10 mouse cellular contexts compared by ENCODE assay signal in the genomic region with DNA sequence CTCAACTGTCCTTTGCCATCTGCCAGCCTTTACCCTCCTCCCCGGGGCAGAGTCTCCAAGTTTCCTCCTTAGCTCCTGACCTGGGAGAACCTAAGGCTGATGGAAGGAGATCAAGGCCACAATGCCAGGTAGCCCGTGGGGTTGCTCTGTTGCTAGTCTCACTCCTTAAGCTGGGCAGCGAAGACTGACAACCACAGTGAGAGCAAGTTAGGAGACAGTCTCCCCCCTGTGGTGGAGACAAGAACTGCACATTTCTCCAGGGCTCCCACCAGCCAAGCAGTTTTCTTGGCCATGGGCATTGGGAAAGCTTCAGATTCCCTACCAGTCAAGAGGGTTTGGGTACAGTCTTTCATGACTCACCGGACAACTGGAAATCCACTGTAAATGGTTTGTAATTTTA. TPM values are rescaled to one million over a fixed set of nuclear protein-coding genes. Genes with fewer than 3 reads are reported as not detected.
DNase-seq lines count a peak whose midpoint lies in the region; ATAC-seq and TF ChIP-seq lines count a peak whose summit lies in the region.
"Had no signal": no experiment of that assay in that cellular context is flagged by ENCODE, and none has a peak within 500 bp of the region (broad histone marks: within the 10 kb centered on the region; RNA-seq: fewer than 3 reads in every experiment).

No protein-coding gene starts in this region.

- WGBS in intestine, postnatal 0 days: 53% methylated on average over 4 of the region's 4 CpGs
- WGBS in intestine, embryonic 16.5 days: 39% methylated on average over 4 of the region's 4 CpGs
- 49% methylated on average over 4 of the region's 4 CpGs for WGBS in embryonic facial prominence, embryonic 11.5 days
- WGBS in limb, embryonic 11.5 days: 47% methylated on average over 4 of the region's 4 CpGs

- peak; percentile 55 to 78 for DNase-seq in adrenal gland, postnatal 36 days
- peak; percentile 83 for DNase-seq in embryonic facial prominence, embryonic 11.5 days (ENCODE audit: low spot score)
- DNase-seq in hindlimb bud, embryonic 11.5 days (ENCODE audit: extremely low spot score, low read depth, low spot score): peak; percentile 47
- peak; percentile 86 for DNase-seq in limb, embryonic 11.5 days (ENCODE audit: low spot score)
- DNase-seq in natural killer cell, adult 2 months (ENCODE audit: low spot score in 2 of 2): peak; percentile 49 to 61
- peak; percentile 36 for DNase-seq in testis, postnatal 14 days (ENCODE audit: low spot score)

- no peaks in the 10 kb centered on the region for H3K27me3 ChIP-seq in intestine, postnatal 0 days (replicated peaks; ENCODE audit: control insufficient read depth, insufficient read depth, low read length)
- H3K27me3 ChIP-seq in intestine, embryonic 16.5 days (replicated peaks; ENCODE audit: control insufficient read depth, insufficient read depth, low read length): no peaks in the 10 kb centered on the region
- H3K27me3 ChIP-seq in embryonic facial prominence, embryonic 11.5 days (ENCODE audit: control insufficient read depth, insufficient read depth, low read length): no peaks in the 10 kb centered on the region
- H3K27me3 ChIP-seq in limb, embryonic 11.5 days (ENCODE audit: control insufficient read depth, insufficient read depth, low read length): no peaks in the 10 kb centered on the region
- H3K27me3 ChIP-seq: embryonic facial prominence, embryonic 15.5 days; stomach, embryonic 15.5 days had no signal

- H3K4me3 ChIP-seq in intestine, postnatal 0 days (ENCODE audit: low read depth, low read length): no peak overlapping the region
- no peak overlapping the region for H3K4me3 ChIP-seq in intestine, embryonic 16.5 days (ENCODE audit: low read length)
- H3K4me3 ChIP-seq in embryonic facial prominence, embryonic 11.5 days (ENCODE audit: low read depth, low read length): no peak overlapping the region
- no peak overlapping the region for H3K4me3 ChIP-seq in limb, embryonic 11.5 days (ENCODE audit: low read depth, low read length)
- H3K4me3 ChIP-seq: embryonic facial prominence, embryonic 15.5 days; stomach, embryonic 15.5 days had no signal

- no peaks in the 10 kb centered on the region for H3K4me1 ChIP-seq in intestine, postnatal 0 days (replicated peaks; ENCODE audit: control insufficient read depth, insufficient read depth, low read length)
- H3K4me1 ChIP-seq in intestine, embryonic 16.5 days (ENCODE audit: control insufficient read depth, insufficient read depth, low read length): no peaks in the 10 kb centered on the region
- no peaks in the 10 kb centered on the region for H3K4me1 ChIP-seq in embryonic facial prominence, embryonic 11.5 days (ENCODE audit: control insufficient read depth, insufficient read depth, low read length)
- H3K4me1 ChIP-seq in limb, embryonic 11.5 days (ENCODE audit: control insufficient read depth, insufficient read depth, low read length): no peaks in the 10 kb centered on the region
- H3K4me1 ChIP-seq: embryonic facial prominence, embryonic 15.5 days; stomach, embryonic 15.5 days had no signal

- TF ChIP-seq CTCF in intestine, postnatal 0 days (IDR thresholded peaks at IDR 0.05; ENCODE audit: low read depth): peak; percentile 92

- H3K36me3 ChIP-seq in intestine, postnatal 0 days (ENCODE audit: control insufficient read depth, insufficient read depth): no peaks in the 10 kb centered on the region
- H3K36me3 ChIP-seq in intestine, embryonic 16.5 days (ENCODE audit: control insufficient read depth, insufficient read depth, low read length): no peaks in the 10 kb centered on the region
- no peaks in the 10 kb centered on the region for H3K36me3 ChIP-seq in embryonic facial prominence, embryonic 11.5 days (replicated peaks; ENCODE audit: control insufficient read depth, insufficient read depth, low read depth, low read length)
- H3K36me3 ChIP-seq in limb, embryonic 11.5 days (ENCODE audit: control insufficient read depth, insufficient read depth, low read length): no peaks in the 10 kb centered on the region
- H3K36me3 ChIP-seq: embryonic facial prominence, embryonic 15.5 days; stomach, embryonic 15.5 days had no signal

- no peak overlapping the region for H3K9ac ChIP-seq in intestine, postnatal 0 days (ENCODE audit: low read depth, low read length)
- H3K9ac ChIP-seq in intestine, embryonic 16.5 days (ENCODE audit: low read depth, low read length): no peak overlapping the region
- H3K9ac ChIP-seq in embryonic facial prominence, embryonic 11.5 days (replicated peaks; ENCODE audit: low read length): no peak overlapping the region
- no peak overlapping the region for H3K9ac ChIP-seq in limb, embryonic 11.5 days (ENCODE audit: low read length)
- H3K9ac ChIP-seq: embryonic facial prominence, embryonic 15.5 days; stomach, embryonic 15.5 days had no signal

- ATAC-seq in intestine, postnatal 0 days: peak; percentile 31; the same call in 1 of the 2 replicates
- ATAC-seq in intestine, embryonic 16.5 days: no peak
- no peak for ATAC-seq in embryonic facial prominence, embryonic 11.5 days (replicated peaks; ENCODE audit: insufficient number of reproducible peaks, low FRiP score, low TSS enrichment, low read depth)
- no peak for ATAC-seq in limb, embryonic 11.5 days (ENCODE audit: insufficient number of reproducible peaks, low FRiP score, low TSS enrichment, low read depth)

- no peaks in the 10 kb centered on the region for H3K9me3 ChIP-seq in intestine, postnatal 0 days (ENCODE audit: control insufficient read depth)
- H3K9me3 ChIP-seq in intestine, embryonic 16.5 days (ENCODE audit: control insufficient read depth, low read length): no peaks in the 10 kb centered on the region
- H3K9me3 ChIP-seq in embryonic facial prominence, embryonic 11.5 days (replicated peaks; ENCODE audit: control insufficient read depth, low read length): no peaks in the 10 kb centered on the region
- no peaks in the 10 kb centered on the region for H3K9me3 ChIP-seq in limb, embryonic 11.5 days (ENCODE audit: control insufficient read depth, low read length)
- H3K9me3 ChIP-seq: embryonic facial prominence, embryonic 15.5 days; stomach, embryonic 15.5 days had no signal

- no peak overlapping the region for H3K27ac ChIP-seq in intestine, postnatal 0 days (ENCODE audit: low read depth, low read length)
- H3K27ac ChIP-seq in intestine, embryonic 16.5 days (ENCODE audit: low read length): no peak overlapping the region
- no peak overlapping the region for H3K27ac ChIP-seq in embryonic facial prominence, embryonic 11.5 days (replicated peaks; ENCODE audit: low read depth, low read length)
- H3K27ac ChIP-seq in limb, embryonic 11.5 days (replicated peaks; ENCODE audit: low read depth, low read length): no peak overlapping the region
- H3K27ac ChIP-seq: embryonic facial prominence, embryonic 15.5 days; stomach, embryonic 15.5 days had no signal

- H3K4me2 ChIP-seq in intestine, postnatal 0 days (replicated peaks; ENCODE audit: low read depth): no peak overlapping the region
- H3K4me2 ChIP-seq in intestine, embryonic 16.5 days (ENCODE audit: low read depth, low read length): no peak overlapping the region
- no peak overlapping the region for H3K4me2 ChIP-seq in embryonic facial prominence, embryonic 11.5 days (ENCODE audit: low read depth, low read length)
- H3K4me2 ChIP-seq in limb, embryonic 11.5 days (ENCODE audit: low read depth, severe bottlenecking): no peak overlapping the region
- H3K4me2 ChIP-seq: embryonic facial prominence, embryonic 15.5 days; stomach, embryonic 15.5 days had no signal

RNA-seq across cellular contexts. Expression of a gene that starts 7.2 kb away (rescaled TPM):
- polyA plus RNA-seq in intestine, postnatal 0 days (2015; fragmentation: Nextera tagmentation; extraction: Ambion mirVana): not detected in 2 replicates
- polyA plus RNA-seq in intestine, embryonic 16.5 days (2015; fragmentation: Nextera tagmentation; extraction: Ambion mirVana): not detected in 2 replicates
- not detected for total RNA-seq in adrenal gland, postnatal 36 days (2021)
- not detected in 2 replicates for polyA plus RNA-seq in embryonic facial prominence, embryonic 11.5 days (2014; fragmentation: Nextera tagmentation; extraction: Ambion mirVana)
- not detected in 2 replicates for polyA plus RNA-seq in limb, embryonic 11.5 days (2014; fragmentation: Nextera tagmentation; extraction: Ambion mirVana)
- polyA plus RNA-seq: embryonic facial prominence, embryonic 15.5 days; stomach, embryonic 15.5 days had no signal

RNA-seq across cellular contexts. Expression of a gene that starts 16.5 kb away (rescaled TPM):
- 5.7 and 6.9 TPM in 2 replicates for polyA plus RNA-seq in intestine, postnatal 0 days (2015; fragmentation: Nextera tagmentation; extraction: Ambion mirVana)
- 7.2 and 7.5 TPM in 2 replicates for polyA plus RNA-seq in intestine, embryonic 16.5 days (2015; fragmentation: Nextera tagmentation; extraction: Ambion mirVana)
- total RNA-seq in adrenal gland, postnatal 36 days (2021): 10 to 100 TPM; 13.9 to 14.9 TPM
- 11.9 and 12.6 TPM in 2 replicates for polyA plus RNA-seq in embryonic facial prominence, embryonic 11.5 days (2014; fragmentation: Nextera tagmentation; extraction: Ambion mirVana)
- 10.3 and 10.9 TPM in 2 replicates for polyA plus RNA-seq in limb, embryonic 11.5 days (2014; fragmentation: Nextera tagmentation; extraction: Ambion mirVana)

RNA-seq across cellular contexts. Expression of a gene that starts 49.3 kb away (rescaled TPM):
- 6.2 and 6.8 TPM in 2 replicates for polyA plus RNA-seq in intestine, postnatal 0 days (2015; fragmentation: Nextera tagmentation; extraction: Ambion mirVana)
- 11.4 and 11.9 TPM in 2 replicates for polyA plus RNA-seq in intestine, embryonic 16.5 days (2015; fragmentation: Nextera tagmentation; extraction: Ambion mirVana)
- 1 to 10 TPM; 5.3 to 9.6 TPM for total RNA-seq in adrenal gland, postnatal 36 days (2021)
- polyA plus RNA-seq in embryonic facial prominence, embryonic 11.5 days (2014; fragmentation: Nextera tagmentation; extraction: Ambion mirVana): 10.9 and 14.2 TPM in 2 replicates
- polyA plus RNA-seq in limb, embryonic 11.5 days (2014; fragmentation: Nextera tagmentation; extraction: Ambion mirVana): 15.0 and 15.2 TPM in 2 replicates

Comparison
In these comparisons a context has a peak if more than half of its experiments do, and no peak if none do; other contexts are left out.
1. DNase-seq: peak in every context shown above with its lines; median percentile 86 in limb, embryonic 11.5 days; 83 in embryonic facial prominence, embryonic 11.5 days; 66 in adrenal gland, postnatal 36 days; 55 in natural killer cell, adult 2 months; 47 in hindlimb bud, embryonic 11.5 days; 36 in testis, postnatal 14 days.